Mouse (Mus musculus) skeletal muscle tissue, adult 2 months (tissue): ENCODE measurements around the gene F2rl1.

Experiments
- DNase-seq: peaks from one replicate; pipeline ENCODE4 v3.0.0-alpha.2; 2012; ENCODE audit warnings: low read depth, low spot score

The F2rl1 gene

GRCm38 (mm10) chr13:95524674-95525491 is at the start of gene F2rl1:
Gene F2rl1, minus strand, starts transcription at chr13:95525227.
- DNase-seq: no peak

GRCm38 (mm10) chr13:95570877-95571276 is 45.9 kb upstream of the F2rl1 start:
- DNase-seq: no peak

- no peak for DNase-seq
These were observed 44.3 kb upstream of the F2rl1 start for GRCm38 (mm10) chr13:95569326-95569725.

- no peak for DNase-seq
These were observed 43.3 kb upstream of the F2rl1 start for GRCm38 (mm10) chr13:95568336-95568735.

- no peak for DNase-seq
These were observed 42.0 kb upstream of the F2rl1 start for GRCm38 (mm10) chr13:95566841-95567551.

- peak; percentile 55 for DNase-seq
These were observed 38.7 kb upstream of the F2rl1 start for GRCm38 (mm10) chr13:95563693-95564092.

GRCm38 (mm10) chr13:95563066-95563610 is 38.1 kb upstream of the F2rl1 start:
- DNase-seq: no peak

GRCm38 (mm10) chr13:95557326-95557725 is 32.3 kb upstream of the F2rl1 start:
- no peak for DNase-seq

- DNase-seq: no peak
These were observed 29.0 kb upstream of the F2rl1 start for GRCm38 (mm10) chr13:95553885-95554492.

GRCm38 (mm10) chr13:95550636-95551370 is 25.8 kb upstream of the F2rl1 start:
- DNase-seq: no peak

- no peak for DNase-seq
These were observed 24.4 kb upstream of the F2rl1 start for GRCm38 (mm10) chr13:95549421-95549820.

GRCm38 (mm10) chr13:95548856-95549255 is 23.8 kb upstream of the F2rl1 start:
- DNase-seq: no peak

GRCm38 (mm10) chr13:95548291-95548789 is 23.3 kb upstream of the F2rl1 start:
- peak; percentile 64 for DNase-seq

GRCm38 (mm10) chr13:95547090-95547611 is 22.1 kb upstream of the F2rl1 start:
- DNase-seq: no peak

- DNase-seq: no peak
These were observed 21.2 kb upstream of the F2rl1 start for GRCm38 (mm10) chr13:95546251-95546650.

GRCm38 (mm10) chr13:95545729-95546186 is 20.7 kb upstream of the F2rl1 start:
- DNase-seq: peak; percentile 27

GRCm38 (mm10) chr13:95538021-95538420 is 13.0 kb upstream of the F2rl1 start:
- DNase-seq: no peak

- DNase-seq: no peak
These were observed 11.1 kb upstream of the F2rl1 start for GRCm38 (mm10) chr13:95536117-95536493.

- no peak for DNase-seq
These were observed 10.6 kb upstream of the F2rl1 start for GRCm38 (mm10) chr13:95535461-95536116.

GRCm38 (mm10) chr13:95535026-95535425 is 10.0 kb upstream of the F2rl1 start:
- DNase-seq: no peak
